Mouse (Mus musculus) macrophage (primary cell): ENCODE results near the gene Gm1043. TPM values are rescaled to one million over a fixed set of nuclear protein-coding genes. Genes with fewer than 3 reads are reported as not detected.

Source experiments
- H3K27ac ChIP-seq: fragments of 350-480 bp; formaldehyde crosslinking; 2 replicates; pipeline ENCODE4 v1.9.0; 2021
- H3K36me3 ChIP-seq: fragments of 350-480 bp; formaldehyde crosslinking; 2 replicates; pipeline ENCODE4 v1.9.0; 2021; ENCODE audit errors: inconsistent target
- H3K4me3 ChIP-seq: fragments of 350-480 bp; formaldehyde crosslinking; 2 replicates; pipeline ENCODE4 v1.9.0; 2021; ENCODE audit errors: inconsistent target
- H3K79me2 ChIP-seq: fragments of 350-480 bp; formaldehyde crosslinking; 2 replicates; pipeline ENCODE4 v1.9.0; 2021; ENCODE audit errors: inconsistent target
- WGBS: methylation state at CpG from one replicate; pipeline ENCODE4 v1.1.7; 2026; ENCODE audit warnings: inconsistent platforms; ENCODE audit not compliant: missing documents; 5-methylcytosine and 5-hydroxymethylcytosine counted together
- polyA plus RNA-seq: library from polyadenylated mRNA; stranded (reverse); fragments of 250-400 nt; gene quantifications from 3 replicates; pipeline ENCODE4 v1.2.4, GENCODE M21; 2018; ENCODE audit warnings: inconsistent platforms

Gm1043 gene
- polyA plus RNA-seq, 1 experiment from 2014 or later = not detected

DNA sequence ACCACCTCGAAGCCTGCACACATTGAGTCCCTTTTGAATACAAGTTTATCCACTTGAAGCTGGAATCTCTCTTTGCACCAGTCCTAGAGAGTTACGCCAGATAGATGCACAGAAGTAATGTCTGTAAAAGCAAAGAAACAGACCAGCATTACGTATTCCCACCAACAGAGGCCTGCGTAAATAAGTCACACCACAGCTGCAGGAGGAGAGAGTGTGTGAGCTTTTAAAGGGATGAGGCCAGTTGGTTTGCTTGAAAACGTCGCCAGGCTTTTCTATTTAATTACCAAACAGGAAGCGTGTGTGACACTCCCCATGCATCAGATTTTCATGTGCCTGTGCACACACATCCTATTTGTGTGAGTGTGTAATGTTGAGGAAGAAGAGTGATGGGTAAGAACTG, 99.4 kb downstream of the Gm1043 start:
- WGBS = 81% methylated on average over 7 of the region's 7 CpGs
- no peaks in the 10 kb centered on the region for H3K36me3 ChIP-seq
- no peak overlapping the region for H3K4me3 ChIP-seq
- H3K79me2 ChIP-seq = no peaks in the 10 kb centered on the region
- H3K27ac ChIP-seq = no peak overlapping the region

DNA sequence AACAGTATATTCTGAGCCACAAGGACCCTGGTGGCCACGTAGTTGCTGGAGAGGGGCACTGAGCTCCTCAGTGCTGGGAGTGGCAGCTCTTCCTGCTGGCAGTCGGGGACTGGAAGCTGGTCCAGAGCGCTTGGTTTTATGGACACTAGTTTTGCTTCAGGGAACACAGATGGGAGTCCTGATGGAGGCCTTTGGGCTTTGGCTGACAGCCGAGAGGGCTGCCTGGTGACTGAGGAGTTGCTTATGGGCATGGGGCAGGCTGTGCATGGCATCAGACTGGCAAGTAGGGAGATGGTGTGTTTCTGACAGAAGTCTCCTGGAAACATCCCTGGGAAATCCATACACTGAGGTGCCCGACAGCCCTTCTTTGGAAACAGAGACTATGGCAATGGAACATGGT, 105.2 kb downstream of the Gm1043 start:
- Histone ChIP-seq H3K4me3 (no peak overlapping the region), H3K36me3 (no peaks in the 10 kb centered on the region), H3K27ac (no peak overlapping the region), H3K79me2 (no peaks in the 10 kb centered on the region)
- WGBS = 93% methylated on average over 5 of the region's 5 CpGs

DNA sequence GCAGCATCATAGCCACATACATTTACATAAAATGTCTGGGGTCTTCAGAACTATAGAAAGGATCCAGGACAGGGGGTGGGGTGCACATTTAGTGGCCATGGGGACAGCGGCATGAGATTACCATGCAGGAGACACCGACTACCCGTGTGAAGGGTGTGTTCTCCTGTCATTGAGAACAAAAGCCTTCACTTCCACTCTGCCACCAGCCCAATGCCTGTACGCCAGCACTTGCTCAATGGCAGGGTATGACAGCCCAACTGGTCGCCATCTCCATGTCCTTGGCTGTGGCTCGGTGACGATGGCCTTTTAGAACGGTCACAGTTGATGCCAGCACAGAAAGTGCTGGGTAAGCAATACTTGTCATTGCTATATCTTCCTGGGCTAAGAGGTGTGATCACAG, 111.0 kb downstream of the Gm1043 start:
- Histone ChIP-seq H3K79me2 (no peaks in the 10 kb centered on the region), H3K36me3 (no peaks in the 10 kb centered on the region), H3K4me3 (no peak overlapping the region), H3K27ac (no peak overlapping the region)
- WGBS = 83% methylated on average over 8 of the region's 8 CpGs

DNA sequence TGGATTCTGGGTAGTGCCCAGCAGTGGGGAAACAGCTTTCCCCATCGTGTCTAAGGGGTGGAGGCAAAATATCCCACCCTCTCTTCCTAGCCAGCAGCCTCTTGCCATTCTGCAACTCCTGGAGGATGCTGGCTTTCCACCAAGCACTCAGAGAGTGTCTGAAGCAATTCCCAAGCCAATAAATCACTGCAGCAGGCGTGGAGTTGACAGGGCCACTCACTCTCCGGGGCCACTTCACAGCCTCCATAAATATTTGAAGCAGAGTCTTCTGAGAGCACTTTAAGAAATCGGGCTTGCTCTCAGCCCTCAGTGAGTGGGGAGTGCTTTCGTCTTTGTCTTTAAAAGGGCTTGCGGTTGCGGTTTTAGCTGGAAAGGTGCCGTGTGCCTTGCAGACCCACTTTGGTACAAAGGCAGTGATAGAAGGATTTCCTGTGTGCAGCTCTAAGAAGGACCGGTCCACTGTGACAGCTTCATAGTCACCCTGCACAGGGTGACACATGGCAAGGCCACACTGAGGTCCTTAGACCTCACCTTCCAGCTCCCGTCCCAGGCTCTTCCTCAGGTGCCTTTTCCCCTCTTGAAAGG, 111.6 kb downstream of the Gm1043 start:
- Histone ChIP-seq H3K79me2 (no peaks in the 10 kb centered on the region), H3K4me3 (no peak overlapping the region), H3K27ac (no peak overlapping the region), H3K36me3 (no peaks in the 10 kb centered on the region)
- 56% methylated on average over 10 of the region's 10 CpGs for WGBS

DNA sequence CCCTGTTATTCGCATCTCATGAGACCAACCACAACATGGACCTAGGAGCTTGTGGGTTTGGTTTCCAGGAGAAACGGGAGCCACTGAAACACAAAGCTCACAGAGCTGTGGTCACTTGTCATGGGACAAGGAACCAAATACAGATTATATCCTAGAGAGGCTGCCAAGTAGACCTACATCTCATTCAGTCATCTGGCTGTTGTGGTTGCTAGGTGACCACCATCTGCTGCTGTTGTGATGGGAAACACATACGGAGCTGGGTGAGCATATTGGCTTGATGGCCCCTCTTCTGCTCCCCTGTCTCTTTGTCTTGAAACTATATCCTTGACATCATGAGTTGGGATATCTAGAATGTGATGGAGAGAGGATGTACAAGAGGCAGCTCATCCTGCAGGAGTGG, 112.3 kb downstream of the Gm1043 start:
- Histone ChIP-seq H3K36me3 (no peaks in the 10 kb centered on the region), H3K27ac (no peak overlapping the region), H3K79me2 (no peaks in the 10 kb centered on the region), H3K4me3 (no peak overlapping the region)
- 33% methylated on average over 3 of the region's 3 CpGs for WGBS

DNA sequence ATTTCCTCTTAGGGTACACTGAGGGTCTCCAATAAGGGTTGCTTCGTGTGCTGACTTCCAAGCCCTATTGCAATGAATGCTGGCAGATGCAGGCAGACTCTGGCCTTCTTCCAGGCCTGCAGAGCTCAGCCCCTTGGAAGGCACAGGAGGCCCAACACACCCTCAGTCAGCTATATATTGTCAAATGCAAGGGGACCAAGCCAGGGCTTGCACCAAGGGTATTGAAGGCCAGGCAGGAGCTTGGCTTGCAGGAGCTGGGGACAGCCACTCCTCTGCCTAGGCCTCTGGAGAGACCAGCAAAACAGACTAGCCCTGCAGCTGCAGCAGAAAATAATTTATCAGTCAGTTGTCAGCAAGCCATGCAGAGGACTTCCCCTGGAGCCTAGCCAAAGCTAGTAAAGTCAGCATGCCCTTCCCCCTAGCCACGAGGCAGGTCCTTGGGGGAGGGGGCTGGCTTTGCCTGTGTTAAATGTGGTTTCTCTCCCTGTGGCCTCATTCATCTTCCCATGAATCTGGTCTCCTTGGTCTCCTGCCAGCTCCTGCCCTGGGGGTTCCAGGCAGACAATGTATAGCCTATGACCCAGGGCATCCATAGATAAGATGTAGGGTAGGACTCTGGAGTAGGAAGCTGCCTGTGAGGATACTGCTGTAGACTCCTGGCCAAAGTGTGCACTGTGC, 113.0 kb downstream of the Gm1043 start:
- Histone ChIP-seq H3K36me3 (no peaks in the 10 kb centered on the region), H3K79me2 (no peaks in the 10 kb centered on the region), H3K27ac (no peak overlapping the region), H3K4me3 (no peak overlapping the region)
- 19% methylated on average over 2 of the region's 2 CpGs for WGBS

DNA sequence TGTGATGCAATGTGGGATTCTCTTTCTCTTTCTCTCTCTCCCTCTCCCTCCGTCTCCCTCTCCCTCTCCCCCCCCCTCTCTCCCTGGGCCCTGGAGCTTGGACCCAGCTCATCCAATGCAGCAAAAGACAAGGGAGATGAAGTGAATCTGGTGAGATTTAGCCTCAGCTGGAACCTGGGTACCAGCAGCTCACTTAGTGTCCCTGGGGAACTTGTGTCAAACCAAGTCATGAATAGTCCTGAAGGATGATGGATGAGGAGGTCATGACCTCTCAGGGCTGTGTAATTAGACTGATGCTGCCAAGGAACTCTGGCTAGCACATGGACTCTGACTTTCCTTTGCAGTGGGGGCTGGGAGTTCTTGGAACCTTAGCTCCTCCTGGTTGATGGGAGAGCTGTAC, 117.1 kb downstream of the Gm1043 start:
- no peaks in the 10 kb centered on the region for H3K36me3 ChIP-seq
- H3K4me3 ChIP-seq = no peak overlapping the region
- H3K79me2 ChIP-seq = no peaks in the 10 kb centered on the region
- 71% methylated on average over 1 of the region's 1 CpGs for WGBS
- H3K27ac ChIP-seq = no peak overlapping the region

DNA sequence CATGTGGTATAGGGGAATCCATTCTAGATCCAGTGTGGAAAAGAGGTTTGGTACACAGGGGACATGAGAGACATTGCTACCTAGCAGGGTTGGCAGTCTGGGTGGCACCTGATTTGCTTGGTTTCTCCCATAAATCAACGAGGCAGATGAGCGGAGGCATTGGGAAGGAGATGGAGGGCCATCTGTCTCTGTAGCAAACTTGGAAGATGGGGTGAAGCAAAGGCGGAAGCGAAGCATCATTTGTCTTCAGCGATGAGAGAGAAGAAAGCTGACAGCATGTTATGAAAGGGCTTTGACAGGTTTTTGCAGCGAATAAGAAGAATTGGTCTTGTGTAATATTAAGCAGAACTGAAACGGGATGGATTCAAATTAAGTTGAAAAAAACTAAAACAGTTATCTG, 119.7 kb downstream of the Gm1043 start:
- Histone ChIP-seq H3K36me3 (no peaks in the 10 kb centered on the region), H3K4me3 (no peak overlapping the region), H3K79me2 (no peaks in the 10 kb centered on the region), H3K27ac (no peak overlapping the region)
- 80% methylated on average over 7 of the region's 7 CpGs for WGBS

DNA sequence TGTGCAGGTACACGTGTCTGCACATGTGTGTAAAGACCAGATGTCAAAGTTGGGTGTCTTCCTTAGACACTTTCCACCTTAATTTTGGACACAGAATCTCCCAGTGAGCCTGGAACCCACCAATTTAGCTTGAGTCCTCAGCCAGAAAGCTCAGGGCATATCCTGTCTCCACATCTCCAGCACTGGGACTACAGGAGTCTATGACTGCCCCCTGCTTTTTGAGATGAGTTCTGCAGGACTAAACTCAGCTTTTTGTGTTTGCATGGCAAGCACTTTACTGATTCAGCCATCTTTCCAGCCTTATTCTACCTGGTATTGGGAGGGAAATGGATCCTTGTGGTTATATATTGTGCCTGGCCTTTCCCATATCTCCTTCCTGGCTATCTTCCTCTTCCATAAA, 120.2 kb downstream of the Gm1043 start:
- Histone ChIP-seq H3K79me2 (no peaks in the 10 kb centered on the region), H3K36me3 (no peaks in the 10 kb centered on the region), H3K27ac (no peak overlapping the region), H3K4me3 (no peak overlapping the region)
- WGBS = 85% methylated on average over 1 of the region's 1 CpGs

DNA sequence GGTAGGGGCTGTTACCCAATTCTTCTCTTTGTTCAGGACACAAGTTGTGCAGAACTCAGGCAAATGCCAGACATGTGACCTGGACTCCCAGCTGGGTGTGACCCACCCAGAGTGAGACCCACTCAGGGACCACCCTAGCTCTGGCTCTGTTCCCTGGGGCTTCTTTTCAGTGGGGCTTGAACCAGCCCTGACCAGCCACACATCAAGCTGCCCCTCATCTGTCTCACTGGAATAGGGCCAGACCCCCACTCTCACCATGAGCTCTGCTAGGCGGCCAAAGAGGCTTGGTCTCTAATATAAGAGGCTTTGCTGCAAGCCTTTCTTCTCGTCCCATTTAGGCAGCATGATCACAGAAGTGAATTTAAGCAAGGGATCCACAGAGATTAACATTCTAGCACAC, 121.2 kb downstream of the Gm1043 start:
- no peaks in the 10 kb centered on the region for H3K36me3 ChIP-seq
- H3K27ac ChIP-seq = no peak overlapping the region
- no peak overlapping the region for H3K4me3 ChIP-seq
- H3K79me2 ChIP-seq = no peaks in the 10 kb centered on the region
- WGBS = 68% methylated on average over 2 of the region's 2 CpGs

DNA sequence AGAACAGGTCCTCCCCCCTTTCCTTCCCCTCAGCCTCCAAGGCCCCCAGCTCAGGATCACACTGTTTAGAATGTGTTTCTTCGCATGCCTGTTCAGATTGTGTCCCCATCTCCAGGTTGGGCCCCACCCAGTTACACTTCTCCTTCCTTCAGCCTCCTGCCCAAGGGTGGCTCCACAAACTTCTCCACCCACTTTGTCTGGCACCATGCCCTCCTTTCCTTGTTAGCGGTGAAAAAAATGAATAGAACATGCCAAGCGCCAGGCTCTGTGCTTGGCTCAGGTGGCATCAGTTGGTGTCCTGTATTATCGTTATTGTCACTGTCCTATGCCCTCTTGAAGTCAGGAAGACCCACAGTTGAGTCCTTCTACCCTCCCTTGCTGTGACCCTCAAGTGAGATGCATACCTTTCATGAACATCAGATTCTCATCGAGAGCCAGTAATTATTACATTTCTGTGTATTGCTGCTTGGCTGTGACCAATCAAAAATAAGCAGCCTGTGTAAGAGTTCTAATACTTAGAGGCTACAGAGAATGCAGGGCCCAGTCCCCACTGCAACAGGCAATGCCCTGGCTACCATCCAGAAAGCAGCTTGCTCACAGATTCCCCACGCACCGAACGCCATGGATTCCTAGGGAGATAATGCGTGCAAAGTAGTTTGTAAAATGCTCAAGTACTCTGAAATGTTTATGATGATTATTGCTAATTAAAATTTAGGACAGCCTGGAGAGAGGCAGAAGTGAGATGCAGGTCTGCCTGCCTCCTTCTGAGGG, 128.0 kb downstream of the Gm1043 start:
- Histone ChIP-seq H3K4me3 (no peak overlapping the region), H3K27ac (no peak overlapping the region), H3K79me2 (no peaks in the 10 kb centered on the region), H3K36me3 (no peaks in the 10 kb centered on the region)
- WGBS = 94% methylated on average over 9 of the region's 9 CpGs

DNA sequence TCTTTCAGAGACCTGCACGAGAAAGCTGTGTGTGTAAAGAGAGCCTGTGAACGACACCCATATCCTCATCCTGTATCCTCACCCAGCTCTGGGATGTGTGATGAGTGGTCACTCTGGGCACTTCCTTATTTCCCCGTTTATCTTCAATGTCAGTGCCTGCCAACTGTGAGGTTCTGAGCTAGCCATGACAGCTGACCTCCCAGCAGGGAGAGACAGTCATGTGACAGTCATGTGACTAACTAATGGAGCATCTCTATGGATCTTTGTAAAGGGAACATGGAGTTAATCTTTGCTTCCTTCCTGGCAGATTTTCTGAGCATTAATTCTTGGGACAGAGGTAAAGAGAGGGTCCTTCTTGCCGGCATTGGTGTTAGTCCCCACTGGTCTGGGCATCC, 128.5 kb downstream of the Gm1043 start:
- Histone ChIP-seq H3K27ac (no peak overlapping the region), H3K79me2 (no peaks in the 10 kb centered on the region), H3K36me3 (no peaks in the 10 kb centered on the region), H3K4me3 (no peak overlapping the region)
- 57% methylated on average over 4 of the region's 4 CpGs for WGBS

DNA sequence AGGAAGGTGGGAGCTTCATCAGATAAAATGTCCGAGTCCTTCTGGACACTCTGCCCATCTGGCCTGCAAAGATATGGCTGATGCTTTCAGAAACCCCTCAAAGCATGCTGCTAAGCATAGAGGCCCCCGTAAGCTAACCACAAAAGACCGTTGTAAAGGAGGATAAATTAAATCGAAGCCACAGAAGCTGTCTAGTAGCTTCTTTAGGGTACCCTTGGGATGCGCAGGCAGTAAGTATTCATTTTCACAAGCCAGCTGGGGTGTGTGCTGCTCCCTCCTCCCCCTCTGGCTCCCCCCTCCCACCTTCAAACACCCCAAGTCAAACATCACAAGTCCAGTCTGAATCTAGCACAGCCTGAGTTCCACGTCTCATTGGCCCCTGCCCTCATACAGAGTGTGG, 129.4 kb downstream of the Gm1043 start:
- WGBS = 90% methylated on average over 6 of the region's 6 CpGs
- no peaks in the 10 kb centered on the region for H3K36me3 ChIP-seq
- no peaks in the 10 kb centered on the region for H3K79me2 ChIP-seq
- no peak overlapping the region for H3K4me3 ChIP-seq
- no peak overlapping the region for H3K27ac ChIP-seq

DNA sequence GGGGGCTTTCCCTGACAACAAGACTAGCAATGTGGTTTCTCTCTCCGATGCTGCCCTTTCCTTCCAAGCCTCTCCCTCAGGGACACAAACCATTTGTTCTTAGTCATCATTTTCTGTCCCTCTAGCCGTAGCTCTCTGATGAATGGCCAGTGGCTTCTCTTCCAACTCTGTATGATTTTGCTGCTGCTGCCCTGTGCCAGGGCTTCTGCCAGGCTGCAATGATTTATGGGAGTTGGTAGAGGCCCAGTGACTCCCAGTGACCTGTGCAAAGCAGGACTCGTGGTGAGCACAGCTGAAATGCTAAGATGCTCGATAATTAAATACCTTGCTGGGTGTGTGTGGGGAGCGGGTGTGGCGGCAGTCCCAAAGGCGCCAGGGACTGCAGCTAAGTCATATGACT, 130.1 kb downstream of the Gm1043 start:
- 92% methylated on average over 6 of the region's 7 CpGs for WGBS
- Histone ChIP-seq H3K79me2 (no peaks in the 10 kb centered on the region), H3K4me3 (no peak overlapping the region), H3K36me3 (no peaks in the 10 kb centered on the region), H3K27ac (no peak overlapping the region)

DNA sequence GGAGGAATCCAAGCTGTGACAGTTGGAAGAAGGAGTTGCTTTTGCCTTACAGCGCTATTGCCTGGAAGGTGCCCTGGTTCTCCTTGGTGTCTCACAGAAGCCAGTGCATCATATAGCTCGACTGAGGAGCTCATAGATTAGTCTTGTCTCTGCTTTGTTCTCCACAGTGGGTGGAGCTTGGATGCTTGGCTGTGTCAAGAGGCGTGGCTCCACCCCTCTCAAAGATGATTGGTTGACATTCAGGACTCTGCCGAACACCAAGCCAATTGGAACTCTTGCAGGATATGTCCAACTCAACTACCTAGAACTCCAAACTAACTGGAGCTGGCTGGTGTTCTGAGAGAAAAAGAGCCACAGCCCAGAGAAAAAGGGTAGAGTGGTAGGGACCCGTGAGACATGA, 134.4 kb downstream of the Gm1043 start:
- WGBS = 41% methylated on average over 5 of the region's 5 CpGs
- no peak overlapping the region for H3K27ac ChIP-seq
- no peak overlapping the region for H3K4me3 ChIP-seq
- no peaks in the 10 kb centered on the region for H3K36me3 ChIP-seq
- no peaks in the 10 kb centered on the region for H3K79me2 ChIP-seq
